Mouse (Mus musculus) lung, adult 2 months (tissue): Measurements from ENCODE around the gene Armh3.

ENCODE experiments used
- CTCF ChIP-seq: fragments of 200-500 bp; IDR thresholded peaks from 2 replicates; pipeline ENCODE4 v1.5.1; 2011; ENCODE audit warnings: mild to moderate bottlenecking, low read length, control low read depth; ENCODE audit not compliant: insufficient read depth
- POLR2A ChIP-seq: fragments of 200-500 bp; IDR thresholded peaks from 2 replicates; pipeline ENCODE4 v1.6.1; 2011; ENCODE audit warnings: low read depth, mild to moderate bottlenecking, control low read depth, low read length, borderline replicate concordance; ENCODE audit errors: extremely low read depth

DNA sequence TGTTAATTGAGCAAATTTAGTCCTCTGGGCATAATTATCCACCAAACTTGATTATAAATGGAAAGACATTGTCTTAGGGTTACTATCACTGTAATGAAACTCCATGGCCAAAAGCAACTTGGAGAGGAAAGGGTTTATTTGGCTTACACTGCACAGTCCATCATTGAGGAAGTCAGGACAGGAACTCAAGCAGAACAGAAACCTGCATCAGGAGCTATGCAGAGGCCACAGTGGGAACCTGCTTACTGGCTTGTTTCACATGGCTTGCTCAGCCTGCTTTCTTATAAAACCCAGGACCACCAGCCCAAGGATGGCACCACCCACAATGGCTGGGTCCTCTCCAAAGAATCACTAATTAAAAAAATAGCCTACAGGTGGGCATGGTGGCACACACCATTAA is 13.9 kb downstream of the Armh3 start:
- TF ChIP-seq CTCF (no peak), POLR2A (no peak)
